Mouse (Mus musculus) CH12.LX (cell line): Measurements from ENCODE around the gene Slc38a2. TPM values are rescaled to one million over a fixed set of nuclear protein-coding genes. Genes with fewer than 3 reads are reported as not detected.

ENCODE experiments used
- DNase-seq: peaks from one replicate; pipeline ENCODE4 v3.0.0-alpha.2; 2013; ENCODE audit errors: extremely low read depth
- H3K27ac ChIP-seq: 2 replicates; pipeline ENCODE4 v1.5.1; 2012; ENCODE audit warnings: low read depth, mild to moderate bottlenecking, control low read depth, moderate library complexity; ENCODE audit not compliant: insufficient read depth
- H3K27me3 ChIP-seq: replicated peaks from 2 replicates; pipeline ENCODE3; 2012; ENCODE audit warnings: inconsistent platforms
- H3K36me3 ChIP-seq, 2 experiments: replicated peaks in 1 of 2; 2 replicates each; pipeline versions ENCODE3 to v1.6.1; 2012; ENCODE audit warnings: inconsistent platforms in 1 of 2, low read length in 1 of 2, mild to moderate bottlenecking in 1 of 2, mixed read lengths in 1 of 2, moderate library complexity in 1 of 2; ENCODE audit not compliant: control insufficient read depth in 1 of 2, insufficient read depth in 1 of 2
- H3K4me1 ChIP-seq, 2 experiments: 2 replicates each; pipeline ENCODE4 v1.6.1; 2012; ENCODE audit warnings: inconsistent platforms in 1 of 2, moderate library complexity in 1 of 2; ENCODE audit not compliant: insufficient read depth in 2 of 2, control insufficient read depth in 1 of 2
- H3K4me2 ChIP-seq: 2 replicates; pipeline ENCODE4 v1.6.1; 2012; ENCODE audit warnings: low read depth, mild to moderate bottlenecking, control low read depth; ENCODE audit not compliant: poor library complexity, insufficient read depth, severe bottlenecking
- H3K4me3 ChIP-seq, 3 experiments: fragments of 150-350 bp in 1 of 3; sonication (generic) in 1 of 3; replicated peaks in 1 of 3; 2 replicates each; pipeline versions ENCODE3 to v1.5.1; 2011 to 2012; ENCODE audit warnings: low read depth in 2 of 3, low read length in 2 of 3, mild to moderate bottlenecking in 2 of 3, moderate library complexity in 2 of 3, control low read depth in 1 of 3, improper control_type of control experiment in 1 of 3, inconsistent platforms in 1 of 3, mixed read lengths in 1 of 3; ENCODE audit not compliant: poor library complexity in 1 of 3
- H3K79me2 ChIP-seq: replicated peaks from 2 replicates; pipeline ENCODE4 v1.6.1; 2012; ENCODE audit warnings: mild to moderate bottlenecking, moderate library complexity; ENCODE audit not compliant: control insufficient read depth, poor library complexity, insufficient read depth, severe bottlenecking; ENCODE audit errors: extremely low read depth
- H3K9ac ChIP-seq: 2 replicates; pipeline ENCODE4 v1.6.1; 2012; ENCODE audit warnings: low read depth, mild to moderate bottlenecking, control low read depth, moderate library complexity; ENCODE audit not compliant: insufficient read depth
- H3K9me3 ChIP-seq: replicated peaks from 2 replicates; pipeline ENCODE3; 2012; ENCODE audit warnings: low read length, inconsistent platforms, mixed read lengths
- BHLHE40 ChIP-seq: IDR thresholded peaks from 2 replicates; pipeline ENCODE4 v1.6.1; 2011; ENCODE audit warnings: mild to moderate bottlenecking, low read depth, low read length, improper control_type of control experiment
- CHD1 ChIP-seq: IDR thresholded peaks from 2 replicates; pipeline ENCODE4 v1.6.1; 2012; ENCODE audit warnings: low read depth, low read length, improper control_type of control experiment, inconsistent platforms
- CHD2 ChIP-seq: IDR thresholded peaks from 2 replicates; pipeline ENCODE4 v1.6.1; 2011; ENCODE audit warnings: low read length, improper control_type of control experiment
- CTCF ChIP-seq, 2 experiments: IDR thresholded peaks in 1 of 2; conservative IDR thresholded peaks in 1 of 2; 2 replicates each; pipeline ENCODE4 v1.5.1; 2011 to 2012; ENCODE audit warnings: low read depth in 2 of 2, low read length in 2 of 2, improper control_type of control experiment in 1 of 2, inconsistent platforms in 1 of 2, mild to moderate bottlenecking in 1 of 2, moderate library complexity in 1 of 2
- E2F4 ChIP-seq: IDR thresholded peaks from 2 replicates; pipeline ENCODE4 v1.6.1; 2011; ENCODE audit warnings: low read depth, low read length, improper control_type of control experiment; ENCODE audit not compliant: insufficient replicate concordance
- ELF1 ChIP-seq: IDR thresholded peaks from 2 replicates; pipeline ENCODE4 v1.6.1; 2014; ENCODE audit warnings: low read depth, mild to moderate bottlenecking, inconsistent platforms, low read length, improper control_type of control experiment
- EP300 ChIP-seq: IDR thresholded peaks from 2 replicates; pipeline ENCODE4 v1.6.1; 2011; ENCODE audit warnings: low read length, improper control_type of control experiment
- HCFC1 ChIP-seq: IDR thresholded peaks from 2 replicates; pipeline ENCODE4 v1.6.1; 2012; ENCODE audit warnings: low read depth, mild to moderate bottlenecking, inconsistent platforms, low read length, improper control_type of control experiment
- IRF4 ChIP-seq: IDR thresholded peaks from 2 replicates; pipeline ENCODE4 v1.6.1; 2014; ENCODE audit warnings: low read depth, mild to moderate bottlenecking, inconsistent platforms, low read length, improper control_type of control experiment
- MAFK ChIP-seq: IDR thresholded peaks from 2 replicates; pipeline ENCODE4 v1.6.1; 2011; ENCODE audit warnings: low read length, improper control_type of control experiment; ENCODE audit not compliant: insufficient replicate concordance
- MAX ChIP-seq: IDR thresholded peaks from 2 replicates; pipeline ENCODE4 v1.6.1; 2011; ENCODE audit warnings: low read length, improper control_type of control experiment
- MAZ ChIP-seq: IDR thresholded peaks from 2 replicates; pipeline ENCODE4 v1.6.1; 2012; ENCODE audit warnings: low read depth, mild to moderate bottlenecking, inconsistent platforms, low read length, improper control_type of control experiment, moderate library complexity
- MXI1 ChIP-seq: IDR thresholded peaks from 2 replicates; pipeline ENCODE4 v1.6.1; 2011; ENCODE audit warnings: mild to moderate bottlenecking, low read depth, low read length, improper control_type of control experiment
- MYC ChIP-seq: IDR thresholded peaks from 2 replicates; pipeline ENCODE4 v1.6.1; 2011; ENCODE audit warnings: low read depth, mild to moderate bottlenecking, improper control_type of control experiment, low read length
- NELFE ChIP-seq: IDR thresholded peaks from 2 replicates; pipeline ENCODE4 v1.6.1; 2011; ENCODE audit warnings: low read depth, low read length, improper control_type of control experiment
- NRF1 ChIP-seq: IDR thresholded peaks from 2 replicates; pipeline ENCODE4 v1.6.1; 2014; ENCODE audit warnings: low read depth, mild to moderate bottlenecking, inconsistent platforms, low read length, improper control_type of control experiment, moderate library complexity
- PAX5 ChIP-seq: IDR thresholded peaks from 2 replicates; pipeline ENCODE4 v1.6.1; 2012; ENCODE audit warnings: low read length, inconsistent platforms, mixed read lengths
- POLR2A ChIP-seq: IDR thresholded peaks from 2 replicates; pipeline ENCODE4 v1.6.1; 2011; ENCODE audit warnings: low read depth, mild to moderate bottlenecking, improper control_type of control experiment, low read length
- RAD21 ChIP-seq: IDR thresholded peaks from 2 replicates; pipeline ENCODE4 v1.6.1; 2011; ENCODE audit warnings: low read depth, mild to moderate bottlenecking, low read length, improper control_type of control experiment, moderate library complexity
- TBP ChIP-seq: conservative IDR thresholded peaks from 2 replicates; pipeline ENCODE4 v1.6.1; 2011; ENCODE audit warnings: low read depth, low read length, improper control_type of control experiment
- TCF12 ChIP-seq: IDR thresholded peaks from 2 replicates; pipeline ENCODE4 v1.6.1; 2014; ENCODE audit warnings: low read depth, mild to moderate bottlenecking, inconsistent platforms, low read length, improper control_type of control experiment
- UBTF ChIP-seq: IDR thresholded peaks from 2 replicates; pipeline ENCODE4 v1.6.1; 2012; ENCODE audit warnings: low read depth, mild to moderate bottlenecking, inconsistent platforms, low read length, improper control_type of control experiment, moderate library complexity
- ZNF384 ChIP-seq: IDR thresholded peaks from 2 replicates; pipeline ENCODE4 v1.6.1; 2012; ENCODE audit warnings: low read depth, low read length, improper control_type of control experiment, inconsistent platforms
- dilution Hi-C: fragments of 300-500 bp; cut with MboI; formaldehyde crosslinking; loops from 2 replicates; pipeline ENCODE4 v1.14.3; 2020; ENCODE audit warnings: low sequenced_read_pairs; ENCODE audit not compliant: extremely low pct_unique_long_range_greater_than_20kb, extremely low pct_ligation_motif_present
- in situ Hi-C: fragments of 300-500 bp; cut with MboI; formaldehyde crosslinking; loops from 3 replicates; pipeline ENCODE4 v1.14.3; 2019; ENCODE audit warnings: low sequenced_read_pairs, low pct_ligation_motif_present, low pct_unique_long_range_greater_than_20kb, mixed read lengths
- polyA plus RNA-seq: library from polyadenylated mRNA; unstranded; fragments of >175 nt; gene quantifications from 2 replicates; pipeline ENCODE4 v1.2.1, GENCODE M21; 2012; ENCODE audit warnings: low read depth; ENCODE audit not compliant: insufficient read length
- total RNA-seq, 2 experiments: library from RNA; depleted of rRNA; stranded (reverse); fragments of 300-350 nt in 1 of 2; fragments of >200 nt in 1 of 2; gene quantifications; 2 replicates each; pipeline ENCODE4 v1.2.3; 2012 to 2014

Gene Slc38a2
- total and polyA plus RNA-seq, 3 experiments: 41.4 to 70.5 (median 59.3) TPM

- no peak for TF ChIP-seq MAZ
- no peak for TF ChIP-seq MAFK
- no peak for TF ChIP-seq MAX
- TF ChIP-seq CTCF (conservative IDR thresholded peaks at IDR 0.05 in 1 of 2, IDR thresholded peaks at IDR 0.05 in 1 of 2; ENCODE audit: low read depth in 2 of 2, low read length in 2 of 2): no peak
- TF ChIP-seq E2F4: no peak
Observed at GRCm38 (mm10) chr15:96641821-96642435, 57.6 kb downstream of the Slc38a2 start (continued).

GRCm38 (mm10) chr15:96641111-96641820 lies 58.3 kb downstream of the Slc38a2 start:
- TF ChIP-seq BHLHE40 (peak; percentile 3; the same call in 1 of the 2 replicates), MAFK (no peak), UBTF (no peak; the same call in 1 of the 2 replicates), POLR2A (peak; percentile 46), CHD2 (no peak; the same call in 1 of the 2 replicates), TCF12 (peak; percentile 60), NELFE (no peak), HCFC1 (peak; percentile 31; the same call in 1 of the 2 replicates), MYC (no peak), NRF1 (peak; percentile 80), ZNF384 (no peak), IRF4 (no peak), EP300 (no peak), CHD1 (no peak), ELF1 (peak; percentile 47; the same call in 1 of the 2 replicates), RAD21 (no peak), PAX5 (no peak), MAX (no peak), MXI1 (no peak; the same call in 1 of the 2 replicates), TBP (0 out of 2 replicates have a peak, but pooled peaks have one; percentile 44)
- Histone ChIP-seq H3K9ac (peak overlapping the region; percentile 97), H3K9me3 (peaks cover 1% of the 10 kb centered on the region), H3K4me1 (peaks cover 6 to 26% of the 10 kb centered on the region in 2 experiments; a peak in 3 of 4 replicates), H3K4me2 (peak overlapping the region; percentile 95; the same call in 1 of the 2 replicates), H3K36me3 (peaks cover 3 to 16% of the 10 kb centered on the region in 2 experiments), H3K27ac (peak overlapping the region; percentile 97), H3K27me3 (no peaks in the 10 kb centered on the region), H3K4me3 (peak overlapping the region; percentile 90 to 96 (median 92)), H3K79me2 (peaks cover 48% of the 10 kb centered on the region)
- dilution Hi-C loops: no loop called here
- in situ Hi-C loops: no loop called here
- DNase-seq: peak; percentile 74
